Mouse (Mus musculus): ENCODE measurements around the gene Slc35e2.

Gene Slc35e2

DNA sequence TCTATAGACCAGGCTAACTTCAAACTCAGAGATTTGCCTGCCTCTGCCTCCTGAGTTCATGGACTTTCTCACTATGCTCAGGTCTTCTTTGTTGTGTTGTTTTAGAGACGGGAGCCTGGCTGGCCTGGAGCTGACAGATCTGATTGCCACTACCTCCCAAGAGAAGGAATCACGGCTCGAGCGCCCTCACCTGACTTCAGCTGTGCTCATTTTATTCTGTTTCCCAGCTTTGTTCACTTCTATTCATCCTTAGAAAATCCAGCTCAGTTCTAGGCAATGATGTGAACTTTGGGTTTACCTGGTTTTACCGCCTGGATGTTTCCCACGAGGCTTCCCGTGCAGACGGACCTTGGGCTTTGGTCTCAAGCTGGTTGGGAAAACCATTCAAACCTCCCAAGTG, 25.7 kb upstream of the Slc35e2 start:
- in situ Hi-C loops (cut with MboI; ENCODE audit: low sequenced_read_pairs) = loop anchor here (5.0 kb wide), 1 partner anchor 93 kb away; no protein-coding TSS in a partner anchor

DNA sequence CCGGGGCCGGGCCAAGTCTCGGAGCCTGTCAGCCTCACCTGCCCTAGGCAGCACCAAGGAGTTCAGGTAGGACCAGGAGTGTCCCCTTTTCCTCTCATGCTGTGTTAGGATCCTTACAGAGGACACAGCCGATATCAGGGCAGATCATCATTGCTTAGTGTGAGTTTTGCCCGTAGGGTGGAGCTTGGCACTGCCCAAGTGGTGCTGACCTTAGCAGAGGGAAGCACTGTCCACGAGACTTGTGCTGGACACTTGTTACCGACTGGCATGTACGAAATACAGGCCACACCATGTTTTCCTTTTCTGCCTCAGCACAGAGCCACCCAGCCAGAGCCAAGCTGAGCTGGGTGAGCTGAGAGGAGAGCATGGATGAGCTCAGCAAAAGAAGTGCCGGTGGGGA, 24.1 kb upstream of the Slc35e2 start:
- in situ Hi-C loops (cut with MboI; ENCODE audit: low sequenced_read_pairs) = loop anchor here (5.0 kb wide), 1 partner anchor 95 kb away; no protein-coding TSS in a partner anchor

DNA sequence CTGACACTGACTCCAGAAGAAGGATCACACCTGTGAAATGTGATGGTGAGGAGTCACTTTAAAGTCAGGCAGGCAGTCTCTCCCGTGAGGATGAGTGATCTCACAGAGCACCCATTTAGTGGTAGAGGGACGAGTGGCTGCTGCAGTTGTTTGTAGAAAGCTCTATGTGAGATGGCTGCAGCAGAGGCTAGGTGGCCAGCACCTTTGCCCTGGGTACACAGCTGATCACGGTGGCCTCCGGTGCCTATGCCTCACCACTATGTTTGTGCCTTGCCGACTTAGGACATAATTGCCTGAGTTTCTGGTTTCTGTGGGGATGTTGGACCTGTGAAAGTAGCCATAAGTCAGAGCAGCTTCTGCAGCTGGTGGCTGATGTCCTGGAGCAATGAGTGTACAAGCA, 23.5 kb upstream of the Slc35e2 start:
- in situ Hi-C loops (cut with MboI; ENCODE audit: low sequenced_read_pairs) = loop anchor here (5.0 kb wide), 1 partner anchor 95 kb away; no protein-coding TSS in a partner anchor

DNA sequence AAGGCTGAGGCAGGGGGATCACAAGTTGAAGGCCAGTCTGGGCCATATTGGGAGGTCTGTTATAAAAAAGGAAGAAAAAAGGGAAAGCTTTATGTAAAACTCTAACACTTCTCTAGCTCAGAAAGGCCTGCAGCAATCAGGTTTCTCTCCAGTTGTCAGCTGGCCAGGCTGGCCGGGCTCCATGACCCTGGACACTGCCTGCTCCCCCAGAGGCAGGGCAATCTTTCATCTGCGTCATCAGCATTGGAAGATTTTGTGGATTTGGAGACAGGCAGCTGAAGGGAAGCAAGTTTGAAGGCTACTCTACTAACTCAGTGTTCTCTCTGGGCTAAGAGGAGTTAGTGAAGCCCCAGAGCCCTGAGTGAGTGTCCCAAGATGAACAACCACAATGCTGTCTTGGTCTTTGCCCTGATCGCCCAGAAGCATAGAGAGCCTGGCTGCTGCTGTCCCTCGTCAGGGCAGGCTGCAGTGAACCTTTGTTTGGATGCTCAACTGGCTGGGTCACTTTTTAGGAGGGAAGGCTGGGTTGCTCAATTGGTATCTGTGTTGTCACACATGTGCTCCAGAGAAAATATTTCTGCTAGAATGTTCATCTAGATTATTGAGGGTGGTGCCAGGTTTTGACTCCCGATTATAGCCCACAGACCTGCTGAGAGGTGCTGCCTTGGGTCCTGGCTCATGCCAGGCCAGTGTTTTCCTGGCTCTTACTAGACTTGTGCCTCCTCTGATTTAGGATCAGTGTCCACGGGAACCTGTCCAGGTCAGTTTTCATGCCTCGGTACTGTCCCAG, 22.7 kb upstream of the Slc35e2 start:
- in situ Hi-C loops (cut with MboI; ENCODE audit: low sequenced_read_pairs) = loop anchor here (5.0 kb wide), 1 partner anchor 96 kb away; no protein-coding TSS in a partner anchor

DNA sequence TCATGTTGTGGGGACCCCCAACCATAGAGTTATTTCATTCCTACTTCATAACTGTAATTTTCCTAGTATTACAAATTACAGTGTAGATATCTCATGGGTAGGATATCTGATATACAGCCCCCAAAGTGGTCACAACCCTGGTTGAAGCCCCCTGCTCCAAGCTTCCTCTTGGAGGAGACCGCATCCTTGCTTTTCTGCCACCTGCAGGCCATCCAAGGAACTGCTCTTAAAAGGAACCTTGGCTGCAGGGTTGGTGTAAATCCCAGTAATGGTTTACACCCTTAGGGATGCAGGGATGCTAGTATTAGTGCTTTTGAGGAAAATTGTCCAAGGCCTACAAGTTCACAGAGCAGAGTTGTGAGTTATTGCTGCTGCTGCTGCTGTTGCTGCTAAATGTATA, 20.8 kb upstream of the Slc35e2 start:
- in situ Hi-C loops (cut with MboI; ENCODE audit: low sequenced_read_pairs) = no loop called here

DNA sequence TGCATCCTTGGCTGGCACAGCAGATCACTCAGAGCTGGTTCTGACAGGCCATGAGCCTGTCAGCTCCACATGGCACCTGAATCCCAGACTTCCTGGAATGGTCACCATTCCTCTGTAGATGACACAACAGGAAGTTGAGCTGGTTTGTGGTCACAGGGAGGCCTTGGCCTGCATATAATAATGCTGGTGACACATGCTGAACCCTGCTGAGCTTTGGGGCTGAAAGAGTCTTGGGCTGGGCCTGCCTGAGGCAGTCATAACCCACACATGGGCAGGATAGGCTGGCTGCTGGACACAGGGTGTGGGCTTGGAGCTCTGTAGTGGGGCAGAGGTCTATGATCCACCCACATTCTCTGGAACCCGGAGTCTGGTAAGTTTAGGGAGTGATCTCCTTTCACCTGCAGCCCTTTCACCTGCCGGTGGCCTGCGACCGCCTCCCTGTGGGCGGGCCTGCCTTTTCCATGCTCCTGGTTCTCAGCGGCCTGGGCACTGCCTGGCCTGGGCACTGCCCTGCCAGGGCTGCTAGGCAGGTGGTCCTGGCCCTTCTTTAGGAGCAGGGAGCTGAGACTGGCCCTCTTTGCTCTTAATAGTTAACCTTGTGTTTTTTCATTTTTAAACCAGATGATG, 18.8 kb upstream of the Slc35e2 start:
- in situ Hi-C loops (cut with MboI; ENCODE audit: low sequenced_read_pairs) = no loop called here

DNA sequence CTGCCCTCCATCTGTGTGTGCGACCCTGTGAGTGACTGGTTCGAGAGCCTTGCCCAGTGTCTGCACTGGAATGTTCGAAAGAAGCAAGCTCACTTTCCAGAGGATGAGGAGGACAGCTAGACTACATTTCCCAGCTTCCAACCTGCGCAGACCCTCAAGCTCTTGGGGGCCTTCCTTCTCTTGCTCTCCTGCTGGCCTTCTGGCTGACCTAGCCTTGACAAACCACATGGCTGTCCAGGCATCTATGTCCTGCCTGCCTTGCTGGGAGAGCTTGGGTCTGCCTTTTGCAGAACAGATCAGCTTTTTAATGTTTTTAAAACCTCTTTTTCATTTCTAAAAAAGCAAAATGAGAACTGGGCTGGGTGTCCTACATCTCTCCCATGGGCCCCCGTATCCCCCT, 11.9 kb upstream of the Slc35e2 start:
- in situ Hi-C loops (cut with MboI; ENCODE audit: low sequenced_read_pairs) = no loop called here

DNA sequence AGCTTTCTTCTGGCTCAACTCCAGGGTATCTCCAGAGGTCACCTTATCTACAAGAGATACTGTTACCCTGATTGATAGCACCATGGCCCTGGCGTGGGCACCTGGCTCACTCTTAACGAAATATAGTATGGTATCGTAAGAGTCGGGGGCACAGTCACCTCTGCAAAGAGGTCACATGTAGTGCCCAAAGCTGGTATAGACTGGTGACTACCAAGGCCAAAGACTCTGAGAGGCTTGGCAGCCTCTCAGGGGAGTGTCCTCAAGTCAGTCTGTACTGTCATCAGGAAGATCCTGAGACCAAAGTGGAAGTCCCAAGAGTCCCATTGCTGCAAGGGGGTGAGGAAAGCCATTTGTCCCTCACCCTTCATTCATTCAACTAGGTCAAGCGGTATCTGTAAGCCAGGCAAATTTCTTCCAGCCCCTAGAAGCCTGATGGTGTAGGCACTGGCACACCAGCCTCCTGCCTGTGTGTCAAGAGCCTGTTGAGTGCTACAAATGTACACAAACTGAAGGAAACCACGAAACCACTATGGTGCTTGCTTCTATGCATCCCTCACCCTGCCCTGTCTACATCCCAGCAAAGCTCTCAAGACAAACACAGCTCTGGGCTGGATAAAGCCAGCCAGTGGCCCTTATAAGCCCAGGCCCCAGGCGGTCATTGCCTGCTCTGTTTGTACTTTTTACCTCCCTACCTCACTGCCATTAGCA, 10.1 kb upstream of the Slc35e2 start:
- in situ Hi-C loops (cut with MboI; ENCODE audit: low sequenced_read_pairs) = no loop called here

DNA sequence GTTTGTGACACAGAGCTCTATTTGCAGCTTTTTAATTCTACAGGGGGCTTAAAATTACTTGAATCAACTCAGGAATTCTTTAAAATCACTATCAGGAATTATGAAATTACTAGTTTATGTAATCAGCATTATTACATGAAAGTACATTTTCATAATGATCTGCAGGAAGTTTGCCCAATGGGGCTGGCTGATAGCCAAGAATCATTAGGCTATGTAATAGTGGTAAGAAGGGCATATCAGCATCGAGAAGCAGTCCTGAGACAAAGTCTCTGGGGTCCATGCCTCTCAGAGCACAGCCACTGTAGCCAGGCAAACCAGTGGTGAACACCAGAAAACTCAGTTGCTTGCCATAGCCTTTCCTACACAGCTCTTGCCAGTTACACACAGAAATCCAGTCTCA, 7.4 kb upstream of the Slc35e2 start:
- in situ Hi-C loops (cut with MboI; ENCODE audit: low sequenced_read_pairs) = no loop called here

DNA sequence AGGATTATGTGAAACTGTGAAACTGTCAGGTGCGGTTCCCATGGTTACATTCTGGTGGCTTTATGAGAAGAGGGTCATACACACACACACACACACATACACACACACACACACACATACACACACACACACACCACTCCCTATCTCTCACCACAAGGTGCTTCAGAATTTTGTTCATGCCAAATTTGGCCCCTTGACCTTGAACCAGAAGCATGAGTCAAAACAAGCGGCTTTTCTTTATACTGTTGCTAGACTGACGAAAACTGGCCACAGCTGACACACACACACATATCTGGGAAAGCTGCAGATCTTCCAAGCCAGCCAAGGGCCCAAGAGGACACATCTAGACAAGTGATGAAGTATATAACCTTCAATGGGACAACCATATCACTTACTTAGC, 5.4 kb upstream of the Slc35e2 start:
- in situ Hi-C loops (cut with MboI; ENCODE audit: low sequenced_read_pairs) = no loop called here

DNA sequence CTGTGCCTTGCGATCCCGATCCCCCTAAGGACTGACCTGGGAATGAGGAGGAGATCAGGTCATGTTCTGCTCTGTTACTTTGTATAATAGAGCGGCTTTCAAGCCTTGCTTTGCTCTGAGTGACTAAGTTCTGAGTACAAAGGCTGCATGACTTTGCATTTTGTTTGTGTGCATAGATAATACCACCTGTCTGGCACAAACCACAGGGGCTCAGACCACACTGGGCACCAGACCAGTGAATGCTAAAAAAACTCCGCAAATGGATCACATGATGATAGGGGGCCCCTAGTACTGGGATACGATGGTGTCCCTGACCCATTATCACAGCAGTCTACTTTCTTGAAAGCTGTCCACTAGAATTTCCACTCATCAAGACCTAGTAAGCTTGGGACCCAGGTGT, 4.6 kb upstream of the Slc35e2 start:
- in situ Hi-C loops (cut with MboI; ENCODE audit: low sequenced_read_pairs) = no loop called here

DNA sequence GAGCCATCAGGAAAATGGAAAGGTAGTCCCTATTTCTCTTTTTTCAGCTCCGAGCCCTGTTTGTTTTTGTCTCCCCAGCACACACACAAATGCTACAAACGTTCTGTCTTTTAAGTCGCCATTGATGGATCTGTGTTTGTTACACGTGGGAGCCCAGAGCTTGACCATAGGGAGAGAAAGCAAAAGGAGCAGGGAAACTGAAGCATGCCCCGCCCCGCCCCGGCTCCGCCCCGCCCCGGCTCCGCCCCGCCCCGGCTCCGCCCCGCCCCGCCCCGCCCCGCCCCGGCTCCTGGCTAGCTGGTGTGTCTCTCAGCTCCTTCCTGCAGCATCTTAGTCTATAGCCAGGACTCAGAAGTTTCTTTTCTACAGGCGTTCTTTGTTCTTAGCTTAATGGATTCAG, 2.7 kb upstream of the Slc35e2 start:
- in situ Hi-C loops (cut with MboI; ENCODE audit: low sequenced_read_pairs) = no loop called here

DNA sequence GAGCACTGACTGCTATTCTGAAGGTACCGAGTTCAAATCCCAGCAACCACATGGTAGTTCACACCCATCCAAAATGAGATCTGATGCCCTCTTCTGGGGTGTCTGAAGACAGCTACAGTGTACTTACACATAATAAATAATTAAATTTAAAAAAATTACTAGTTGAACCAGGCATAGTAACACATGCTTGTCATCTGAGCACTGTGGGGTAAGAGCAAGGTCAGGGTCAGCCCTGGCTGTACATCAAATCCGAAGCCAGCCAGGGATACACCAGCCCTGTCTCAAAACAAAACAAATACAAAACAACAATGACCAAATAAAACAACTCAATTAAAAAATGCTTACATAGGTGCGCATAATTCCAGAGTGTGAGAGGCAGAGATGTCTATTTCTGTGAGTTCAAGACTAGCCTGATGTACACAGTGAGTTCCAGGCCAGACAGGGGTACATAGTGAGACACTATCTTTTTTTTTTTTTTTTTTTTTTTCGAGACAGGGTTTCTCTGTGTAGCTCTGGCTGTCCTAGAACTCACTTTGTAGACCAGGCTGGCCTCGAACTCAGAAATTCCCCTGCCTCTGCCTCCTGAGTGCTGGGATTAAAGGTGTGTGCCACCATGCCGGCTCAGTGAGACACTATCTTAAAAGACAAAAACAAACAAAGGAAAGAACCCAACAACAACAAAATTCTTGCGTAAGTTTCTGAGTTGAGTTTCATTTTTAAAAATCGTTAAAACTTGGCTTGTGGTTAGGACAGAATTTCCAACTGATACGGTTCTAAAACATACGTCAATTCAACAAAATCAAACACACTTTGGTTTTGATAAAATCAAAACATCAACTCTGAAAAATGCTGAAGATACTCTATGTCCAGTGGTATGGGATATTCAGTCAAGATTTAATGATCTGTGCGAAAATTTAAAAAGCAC, 1.1 kb upstream of the Slc35e2 start:
- in situ Hi-C loops (cut with MboI; ENCODE audit: low sequenced_read_pairs) = no loop called here

DNA sequence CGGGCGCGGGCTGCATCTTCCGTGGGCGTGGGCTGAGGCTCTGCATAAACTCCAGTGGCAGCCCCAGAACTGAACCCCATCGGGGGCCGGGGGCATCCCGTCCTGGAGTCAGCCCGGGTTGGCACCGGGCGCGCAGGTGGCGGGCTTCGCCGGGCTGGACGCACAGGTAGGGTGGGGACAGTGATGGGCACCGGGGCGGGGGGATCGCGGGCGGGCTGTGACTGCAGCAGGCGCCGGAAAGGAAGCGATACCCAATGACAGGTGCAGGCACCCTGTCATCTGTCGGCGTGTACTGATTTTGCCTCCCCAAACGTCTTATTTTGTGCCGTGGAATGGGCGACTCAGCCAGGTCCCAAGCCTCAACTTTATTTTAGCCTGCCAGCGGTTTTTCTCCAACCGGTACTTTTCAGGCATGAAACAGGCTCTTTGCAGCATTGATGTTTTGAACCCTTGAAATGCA, 811 bp downstream of the Slc35e2 start:
- in situ Hi-C loops (cut with MboI; ENCODE audit: low sequenced_read_pairs) = no loop called here

DNA sequence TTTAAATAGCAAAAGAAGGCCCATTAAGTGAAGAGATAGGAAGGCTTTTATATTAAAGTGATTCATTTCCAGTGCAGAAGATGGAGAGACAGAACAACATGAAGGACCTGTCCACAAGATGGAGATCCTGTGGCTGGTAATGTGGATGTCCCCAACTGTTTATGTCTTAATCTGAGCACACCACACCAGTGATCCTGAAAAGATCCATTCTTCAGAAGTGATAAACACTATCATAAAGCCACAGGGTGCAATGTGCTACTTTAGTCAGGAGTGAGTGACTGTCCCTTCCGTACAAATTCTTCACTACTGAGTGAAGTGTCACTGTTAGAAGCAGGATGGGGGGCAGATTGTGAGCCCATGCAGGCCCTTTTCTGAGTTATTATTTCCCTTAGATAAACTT, 1.5 kb downstream of the Slc35e2 start:
- in situ Hi-C loops (cut with MboI; ENCODE audit: low sequenced_read_pairs) = no loop called here

DNA sequence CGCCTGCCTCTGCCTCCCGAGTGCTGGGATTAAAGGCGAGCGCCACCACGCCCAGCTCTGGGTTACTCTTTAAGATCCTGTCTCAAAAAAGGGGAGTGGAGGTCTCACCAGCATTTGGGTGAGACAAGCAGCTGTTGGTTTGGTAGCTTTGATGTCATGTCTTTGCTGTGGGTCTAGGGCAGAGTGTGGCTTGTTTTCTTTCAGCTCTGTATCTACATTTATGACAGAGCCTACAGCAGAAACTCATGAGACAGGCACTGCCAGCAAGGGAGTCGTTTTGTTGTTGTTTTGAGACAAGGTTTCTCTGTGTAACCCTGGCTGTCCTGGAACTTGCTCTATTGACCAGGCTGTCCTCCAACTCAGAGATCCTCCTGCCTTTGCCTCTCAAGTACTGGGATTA, 2.6 kb downstream of the Slc35e2 start:
- in situ Hi-C loops (cut with MboI; ENCODE audit: low sequenced_read_pairs) = no loop called here

DNA sequence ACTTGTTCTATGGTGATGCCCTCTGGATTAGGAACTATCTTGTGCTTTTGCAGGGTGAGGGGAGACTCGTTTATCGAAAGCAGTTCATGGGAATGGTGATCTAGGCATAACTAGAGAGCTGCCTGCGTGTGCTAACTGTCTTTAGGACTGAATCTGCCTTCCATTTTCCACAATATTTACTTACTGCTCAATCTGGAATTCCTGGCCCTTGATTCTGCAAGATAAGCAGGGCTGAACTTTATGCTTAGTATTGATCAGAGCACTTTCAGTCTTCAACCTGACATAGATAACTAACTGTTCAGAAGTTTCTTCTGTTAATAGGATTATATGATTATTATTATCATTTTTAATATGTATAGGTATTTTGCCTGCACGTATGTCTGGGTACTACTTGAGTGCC, 3.9 kb downstream of the Slc35e2 start:
- in situ Hi-C loops (cut with MboI; ENCODE audit: low sequenced_read_pairs) = no loop called here

DNA sequence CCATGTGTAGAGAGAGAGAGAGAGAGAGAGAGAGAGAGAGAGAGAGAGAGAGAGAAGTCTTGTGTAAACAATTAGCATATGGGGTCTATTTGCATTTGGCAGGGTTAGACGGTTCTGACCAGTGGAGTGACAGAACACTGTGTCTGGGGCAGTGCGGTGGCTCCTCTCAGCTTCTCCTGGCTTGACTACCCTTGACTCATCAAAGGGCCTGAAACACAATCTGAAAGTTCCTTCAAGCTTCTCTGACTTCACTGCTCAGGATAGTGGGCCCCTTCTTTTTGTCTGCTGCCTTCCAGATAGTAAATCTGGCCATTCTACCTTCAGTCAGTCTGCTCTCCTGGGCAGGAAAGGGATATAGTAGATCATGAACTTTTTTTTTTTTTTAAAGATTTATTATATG, 5.6 kb downstream of the Slc35e2 start:
- in situ Hi-C loops (cut with MboI; ENCODE audit: low sequenced_read_pairs) = no loop called here

DNA sequence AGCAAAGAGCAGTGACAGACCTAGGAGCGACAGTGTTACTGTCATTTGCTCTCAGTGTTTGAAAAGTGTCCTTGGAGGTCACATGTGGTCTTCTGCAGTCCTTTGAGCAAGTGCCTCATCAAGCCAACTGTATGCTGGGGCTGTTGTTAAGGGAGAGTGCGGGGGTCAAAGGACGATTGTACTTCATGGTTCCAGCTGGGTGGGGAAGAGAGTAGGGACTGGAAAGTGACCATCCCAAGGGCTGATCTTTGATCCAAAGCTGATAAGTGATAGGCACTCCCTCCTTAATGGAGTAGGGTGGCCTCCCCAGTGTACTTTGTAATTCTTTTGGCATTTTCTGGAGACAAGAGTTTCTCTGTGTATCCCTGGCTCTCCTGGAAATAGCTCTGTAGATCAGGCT, 10.6 kb downstream of the Slc35e2 start:
- in situ Hi-C loops (cut with MboI; ENCODE audit: low sequenced_read_pairs) = no loop called here

DNA sequence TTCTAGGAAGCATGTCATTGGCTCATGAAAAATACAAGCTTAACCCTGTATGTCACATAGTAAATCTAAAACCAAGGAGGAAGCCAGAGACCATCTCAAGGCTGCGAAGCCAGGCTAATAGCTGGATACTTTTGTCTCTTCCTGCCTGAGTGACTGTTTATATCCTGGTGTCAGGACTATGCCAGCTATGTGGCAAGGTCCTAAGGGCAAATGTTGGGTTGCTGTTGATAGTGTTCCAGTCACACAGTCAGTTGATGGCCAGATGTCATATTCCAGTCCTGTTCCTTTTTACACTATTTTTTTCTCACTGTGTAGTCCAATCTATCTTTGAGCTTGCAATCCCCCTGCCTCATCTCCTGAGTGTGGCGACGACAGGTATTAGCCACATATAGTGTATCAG, 12.0 kb downstream of the Slc35e2 start:
- in situ Hi-C loops (cut with MboI; ENCODE audit: low sequenced_read_pairs) = no loop called here

DNA sequence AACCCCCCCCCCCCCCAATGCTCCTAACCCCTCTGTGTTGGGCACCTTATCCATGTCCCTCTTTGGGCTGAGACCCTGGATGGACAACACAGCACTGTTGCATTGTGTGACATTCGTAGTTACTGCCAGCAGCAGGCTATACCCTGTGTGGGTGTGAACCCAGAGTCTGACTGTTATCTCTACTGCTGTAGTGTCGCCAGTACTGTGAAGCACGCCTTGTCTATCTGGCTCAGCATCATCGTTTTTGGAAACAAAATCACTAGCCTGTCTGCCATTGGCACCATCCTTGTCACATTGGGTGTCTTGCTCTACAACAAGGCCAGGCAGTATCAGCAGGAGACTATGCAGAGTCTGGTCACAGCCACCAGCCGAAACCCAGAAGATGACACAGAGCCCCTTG, 17.1 kb downstream of the Slc35e2 start:
- in situ Hi-C loops (cut with MboI; ENCODE audit: low sequenced_read_pairs) = no loop called here
